Mouse (Mus musculus) neural tube, embryonic 14.5 days (tissue): ENCODE results near the gene Pkig. TPM values are rescaled to one million over a fixed set of nuclear protein-coding genes. Genes with fewer than 3 reads are reported as not detected.
A peak's percentile ranks its signal among the peaks of the same experiment; 100 is the strongest.
"Not testable (repeated sequence)": the region's sequence is repeated elsewhere in the genome, so short reads cannot be mapped to it uniquely, and the experiment has no call there.

ENCODE experiments used
- ATAC-seq: fragments of 200-750 bp; cut with Nextera tagmentation; 2 replicates; pipeline ENCODE4 v1.8.0; 2017; ENCODE audit warnings: low read depth, mild to moderate bottlenecking, moderate TSS enrichment, moderate library complexity
- H3K27ac ChIP-seq: fragments of 300-500 bp; sonication (generic); 2 replicates; pipeline ENCODE4 v1.5.1; 2014; ENCODE audit warnings: low read depth, mild to moderate bottlenecking, control low read depth, low read length, moderate library complexity, mixed read lengths
- H3K27me3 ChIP-seq: fragments of 300-500 bp; sonication (generic); 2 replicates; pipeline ENCODE4 v1.6.1; 2014; ENCODE audit warnings: low read length; ENCODE audit not compliant: control insufficient read depth, insufficient read depth
- H3K36me3 ChIP-seq: fragments of 300-500 bp; sonication (generic); 2 replicates; pipeline ENCODE4 v1.6.1; 2014; ENCODE audit warnings: low read length, mixed read lengths; ENCODE audit not compliant: control insufficient read depth, insufficient read depth
- H3K4me1 ChIP-seq: fragments of 300-500 bp; sonication (generic); 2 replicates; pipeline ENCODE4 v1.6.1; 2014; ENCODE audit warnings: low read length; ENCODE audit not compliant: control insufficient read depth, insufficient read depth
- H3K4me2 ChIP-seq: fragments of 300-500 bp; sonication (generic); 2 replicates; pipeline ENCODE4 v1.6.1; 2014; ENCODE audit warnings: mild to moderate bottlenecking, low read depth, low read length, control low read depth
- H3K4me3 ChIP-seq: fragments of 300-500 bp; sonication (generic); 2 replicates; pipeline ENCODE4 v1.5.1; 2014; ENCODE audit warnings: low read depth, low read length, control low read depth, mixed read lengths
- H3K9ac ChIP-seq: fragments of 300-500 bp; sonication (generic); replicated peaks from 2 replicates; pipeline ENCODE4 v1.6.1; 2014; ENCODE audit warnings: low read depth, mild to moderate bottlenecking, control low read depth, low read length, mixed read lengths
- H3K9me3 ChIP-seq: fragments of 300-500 bp; sonication (generic); 2 replicates; pipeline ENCODE4 v1.6.1; 2016; ENCODE audit warnings: low read length; ENCODE audit not compliant: control insufficient read depth
- WGBS: fragments of 180-500 bp; shearing (Covaris S2); extraction: QIAGEN DNeasy Blood & Tissue Kit; methylation state at CpG from one replicate; pipeline ENCODE4 v1.1.7; 2014; 5-methylcytosine and 5-hydroxymethylcytosine counted together
- polyA plus RNA-seq: library from polyadenylated mRNA; unstranded; fragments of >200 nt; fragmentation: Nextera tagmentation; extraction: Ambion mirVana; gene quantifications from 2 replicates; pipeline ENCODE4 v1.2.1, GENCODE M21; 2014

The Pkig gene
- polyA plus RNA-seq, 1 experiment from 2014 or later = 102 TPM

DNA sequence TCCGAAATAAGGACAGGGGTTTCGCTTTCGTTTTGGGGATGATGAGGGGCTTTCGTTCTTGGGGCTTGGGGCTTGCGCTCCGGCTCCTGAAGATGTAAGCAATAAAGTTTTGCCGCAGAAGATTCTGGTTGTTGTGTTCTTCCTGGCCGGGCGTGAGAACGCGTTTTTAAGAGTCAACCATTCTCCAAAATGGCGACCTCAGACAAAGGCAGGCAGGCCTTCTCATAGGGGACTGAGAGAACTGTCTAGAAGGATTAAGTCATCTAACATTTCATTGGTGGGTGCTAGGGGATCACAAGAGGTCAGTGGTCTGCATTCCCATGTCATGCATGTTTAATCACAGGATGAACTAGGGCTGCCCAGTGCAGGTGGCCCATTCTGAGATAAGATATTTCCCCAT, 2.5 kb upstream of the Pkig start:
- H3K4me3 ChIP-seq, H3K27ac ChIP-seq, H3K9me3 ChIP-seq, H3K4me2 ChIP-seq, H3K36me3 ChIP-seq, ATAC-seq, H3K27me3 ChIP-seq, H3K9ac ChIP-seq, H3K4me1 ChIP-seq: not testable (repeated sequence)
- 97% methylated on average over 6 of the region's 12 CpGs for WGBS

DNA sequence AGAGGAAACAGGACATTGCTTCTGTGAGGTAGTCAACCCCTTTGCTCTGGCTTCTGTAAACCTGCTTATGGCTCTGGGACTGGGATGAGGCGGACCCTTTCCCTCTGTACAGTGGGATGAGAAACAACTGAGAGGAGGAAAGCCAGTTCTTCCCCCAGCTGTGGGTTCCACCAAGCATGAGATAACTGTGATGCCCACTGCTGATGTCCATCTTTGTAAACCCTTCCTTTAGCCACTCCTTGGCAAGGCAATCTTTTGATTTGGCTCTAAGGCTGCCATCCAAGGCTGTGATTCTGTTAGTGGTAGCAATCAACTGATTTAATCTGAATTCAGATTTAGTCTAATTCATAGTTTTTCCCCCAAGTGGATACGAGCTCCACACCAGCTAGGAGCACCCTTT, 700 bp upstream of the Pkig start:
- Histone ChIP-seq H3K27ac (no peak overlapping the region), H3K4me1 (peaks cover 11% of the 10 kb centered on the region), H3K4me3 (no peak overlapping the region), H3K9ac (no peak overlapping the region), H3K36me3 (no peaks in the 10 kb centered on the region), H3K27me3 (no peaks in the 10 kb centered on the region), H3K4me2 (peak overlapping the region; percentile 56), H3K9me3 (no peaks in the 10 kb centered on the region)
- 86% methylated on average over 2 of the region's 2 CpGs for WGBS
- no peak for ATAC-seq

DNA sequence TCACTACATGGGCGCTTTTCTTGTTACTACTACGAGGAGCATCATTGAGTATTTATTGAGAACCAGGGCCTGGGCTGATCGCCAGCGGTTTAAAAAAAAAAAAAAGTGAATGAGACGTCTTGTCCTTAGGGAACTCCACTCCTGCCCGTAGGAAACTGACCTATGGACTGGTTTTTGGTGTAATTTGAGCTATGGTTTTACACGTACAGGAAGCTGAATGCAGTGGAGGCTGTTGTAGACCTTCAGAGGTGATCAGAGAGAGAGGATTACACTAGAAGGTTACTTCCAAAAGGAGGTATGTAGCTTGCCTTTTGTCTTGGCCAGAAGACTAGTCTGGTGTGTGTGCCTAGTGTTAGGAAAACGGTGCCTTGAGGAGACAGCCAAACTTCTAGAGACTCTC, 755 bp downstream of the Pkig start:
- WGBS = under 1% methylated on average over 8 of the region's 8 CpGs
- H3K27ac ChIP-seq = no peak overlapping the region
- no peak for ATAC-seq
- no peaks in the 10 kb centered on the region for H3K27me3 ChIP-seq
- 0 out of 2 replicates have a peak overlapping the region, but pooled peaks have one; percentile 65 for H3K9ac ChIP-seq
- H3K9me3 ChIP-seq = no peaks in the 10 kb centered on the region
- peak overlapping the region; percentile 56 for H3K4me2 ChIP-seq
- H3K4me1 ChIP-seq = peaks cover 11% of the 10 kb centered on the region
- no peaks in the 10 kb centered on the region for H3K36me3 ChIP-seq
- peak overlapping the region; percentile 77 for H3K4me3 ChIP-seq

DNA sequence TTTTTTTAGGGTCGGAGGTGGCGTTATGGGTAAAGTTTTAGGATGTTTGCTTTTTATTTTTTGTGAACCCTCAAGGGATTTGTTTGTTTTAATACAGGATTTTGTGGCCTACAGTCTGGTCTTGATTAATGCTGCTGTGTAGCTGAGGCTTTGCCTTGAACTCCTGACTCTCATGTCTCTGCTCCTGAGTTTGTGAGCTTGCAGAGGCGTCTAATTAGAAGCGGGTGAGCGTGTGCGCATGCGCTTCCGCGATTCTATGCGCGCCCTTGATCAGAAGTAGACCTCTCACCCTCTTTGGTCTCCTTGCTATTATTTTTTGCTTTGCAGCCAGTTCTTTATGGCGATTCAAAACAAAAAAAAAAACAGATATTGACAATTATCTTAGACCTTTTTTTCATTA, 1.2 kb downstream of the Pkig start:
- Histone ChIP-seq H3K36me3 (no peaks in the 10 kb centered on the region), H3K27ac (no peak overlapping the region), H3K9ac (no peak overlapping the region), H3K4me2 (peak overlapping the region; percentile 56), H3K4me3 (no peak overlapping the region), H3K4me1 (peaks cover 11% of the 10 kb centered on the region), H3K27me3 (no peaks in the 10 kb centered on the region), H3K9me3 (no peaks in the 10 kb centered on the region)
- 82% methylated on average over 12 of the region's 12 CpGs for WGBS
- no peak for ATAC-seq

DNA sequence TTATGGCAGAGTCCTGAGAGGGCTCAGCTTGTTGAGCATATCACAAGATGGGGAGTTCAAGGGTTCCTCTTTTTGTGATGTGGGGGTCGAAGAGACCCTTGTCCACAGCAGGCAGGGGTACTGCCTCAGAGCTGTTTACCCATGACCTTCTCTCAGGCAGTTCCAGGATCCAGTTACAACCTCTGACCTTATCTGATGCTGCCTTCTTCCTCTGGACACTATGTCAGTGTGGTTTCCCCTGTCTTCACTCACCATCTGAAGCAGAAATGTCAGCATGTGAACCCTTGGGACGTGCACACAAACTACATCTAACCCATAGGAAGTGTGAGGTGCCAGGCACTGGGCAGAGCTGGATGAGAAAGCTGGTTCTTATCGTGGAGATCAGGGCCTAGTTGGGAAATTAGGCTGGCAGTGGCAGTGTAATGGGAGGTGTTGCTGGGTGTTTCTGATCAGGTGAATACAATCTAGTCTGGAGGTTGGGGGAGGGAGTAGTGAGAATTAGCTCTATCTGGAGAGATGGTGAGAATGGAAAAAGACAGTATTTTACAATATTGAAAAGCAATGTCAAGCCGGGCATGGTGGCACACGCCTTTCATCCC, 2.0 kb downstream of the Pkig start:
- no peaks in the 10 kb centered on the region for H3K36me3 ChIP-seq
- WGBS = 89% methylated on average over 5 of the region's 5 CpGs
- H3K4me2 ChIP-seq = no peak overlapping the region
- H3K27ac ChIP-seq = no peak overlapping the region
- no peaks in the 10 kb centered on the region for H3K27me3 ChIP-seq
- no peak for ATAC-seq
- H3K9ac ChIP-seq = 0 out of 2 replicates have a peak overlapping the region, but pooled peaks have one; percentile 21
- no peaks in the 10 kb centered on the region for H3K9me3 ChIP-seq
- H3K4me1 ChIP-seq = peaks cover 11% of the 10 kb centered on the region
- H3K4me3 ChIP-seq = no peak overlapping the region

DNA sequence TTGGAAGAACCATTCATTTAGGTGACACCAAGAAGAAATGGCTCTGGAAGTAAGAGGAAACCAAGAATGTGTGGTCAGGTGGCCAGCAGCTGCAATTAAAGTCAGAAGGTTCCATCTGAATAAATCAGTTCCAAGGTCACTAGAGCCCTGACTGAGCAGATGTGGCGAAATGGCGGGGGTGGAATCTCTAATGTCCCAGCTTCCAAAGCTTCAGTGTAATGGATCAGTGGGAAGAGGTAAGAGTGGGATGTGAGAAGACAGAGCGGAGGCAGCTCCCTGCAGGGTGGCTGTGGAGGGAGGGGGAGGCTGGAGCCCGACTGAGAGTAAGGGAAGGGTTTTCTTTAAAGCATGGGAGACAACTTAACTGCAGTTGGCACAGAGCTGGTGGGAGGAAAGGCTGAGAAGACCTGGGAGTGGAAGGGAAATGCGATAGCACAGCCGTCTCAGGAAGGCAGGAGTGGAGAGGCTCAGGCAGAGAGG, 3.2 kb downstream of the Pkig start:
- Histone ChIP-seq H3K4me3 (no peak overlapping the region), H3K4me2 (no peak overlapping the region), H3K36me3 (no peaks in the 10 kb centered on the region), H3K27me3 (no peaks in the 10 kb centered on the region), H3K9me3 (no peaks in the 10 kb centered on the region), H3K4me1 (peaks cover 11% of the 10 kb centered on the region), H3K27ac (no peak overlapping the region), H3K9ac (no peak overlapping the region)
- no peak for ATAC-seq
- 47% methylated on average over 6 of the region's 6 CpGs for WGBS

DNA sequence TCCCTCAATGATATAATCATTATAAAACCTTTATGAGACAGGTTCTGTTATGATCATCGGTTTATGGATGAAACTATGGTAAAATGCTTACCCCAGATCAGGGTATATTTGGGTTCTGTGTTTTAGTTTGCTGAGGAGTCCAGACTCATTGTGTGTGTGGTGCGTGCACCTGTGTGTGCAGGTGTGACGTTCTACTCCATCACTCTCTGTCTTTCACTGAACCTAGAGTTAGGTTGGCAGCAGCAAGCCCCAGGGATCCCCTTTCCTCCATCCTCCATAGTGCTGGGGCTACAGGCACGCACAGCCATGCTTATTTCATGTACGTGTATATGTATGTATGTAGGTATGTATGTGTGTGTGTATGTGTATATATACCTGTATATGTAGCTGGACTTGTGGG, 3.9 kb downstream of the Pkig start:
- Histone ChIP-seq H3K9me3 (no peaks in the 10 kb centered on the region), H3K4me2 (no peak overlapping the region), H3K4me3 (no peak overlapping the region), H3K27me3 (no peaks in the 10 kb centered on the region), H3K36me3 (no peaks in the 10 kb centered on the region), H3K4me1 (peaks cover 11% of the 10 kb centered on the region), H3K27ac (no peak overlapping the region), H3K9ac (no peak overlapping the region)
- ATAC-seq = no peak
- WGBS = 94% methylated on average over 5 of the region's 5 CpGs

DNA sequence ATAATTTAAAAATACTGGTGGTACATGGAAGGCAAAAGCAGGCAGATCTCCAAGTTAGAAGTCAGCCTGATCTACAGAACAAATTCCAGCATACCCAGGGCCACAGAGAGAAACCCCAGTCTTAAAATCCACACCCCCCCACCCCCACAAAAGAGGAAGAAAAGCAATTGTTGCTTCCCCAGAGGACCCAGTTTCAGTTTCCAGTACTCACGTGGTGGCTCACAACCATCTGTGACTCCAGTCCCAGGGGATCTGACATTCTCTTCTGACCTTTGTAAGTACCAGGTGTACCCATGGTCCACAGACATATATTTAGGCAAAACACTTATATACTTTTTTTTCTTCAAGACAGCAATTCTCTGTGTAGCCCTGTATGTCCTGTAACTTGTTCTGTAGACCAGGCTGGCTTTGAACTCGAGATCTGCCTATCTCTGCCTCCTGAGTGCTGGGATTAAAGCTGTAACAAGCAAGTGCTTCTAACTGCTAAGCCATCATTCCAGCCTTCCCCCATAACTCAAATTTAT, 4.6 kb downstream of the Pkig start:
- no peak overlapping the region for H3K27ac ChIP-seq
- ATAC-seq = no peak
- H3K36me3 ChIP-seq = no peaks in the 10 kb centered on the region
- H3K9me3 ChIP-seq = no peaks in the 10 kb centered on the region
- H3K4me1 ChIP-seq = peaks cover 11% of the 10 kb centered on the region
- H3K4me3 ChIP-seq = no peak overlapping the region
- no peaks in the 10 kb centered on the region for H3K27me3 ChIP-seq
- no peak overlapping the region for H3K9ac ChIP-seq
- 61% methylated on average over 2 of the region's 2 CpGs for WGBS
- no peak overlapping the region for H3K4me2 ChIP-seq

DNA sequence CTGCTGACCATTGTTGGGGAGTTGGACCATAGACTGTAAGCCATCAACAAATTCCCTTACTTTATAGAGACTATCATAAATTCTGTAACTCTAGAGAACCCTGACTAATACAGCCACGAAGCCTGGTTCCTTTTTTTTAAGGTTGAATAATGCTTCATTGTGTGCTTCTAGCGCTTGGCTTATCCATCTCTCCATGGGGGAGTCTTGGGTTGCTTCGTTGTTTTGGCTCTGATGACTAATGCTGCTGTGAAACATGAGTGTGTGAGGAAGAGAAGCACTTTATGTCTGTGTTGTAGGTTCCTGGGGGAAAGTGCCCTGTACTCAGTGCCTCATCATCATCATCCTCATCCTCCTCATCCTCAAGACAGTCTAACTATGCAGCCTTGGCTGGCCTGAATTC, 5.7 kb downstream of the Pkig start:
- 40% methylated on average over 3 of the region's 3 CpGs for WGBS
- no peaks in the 10 kb centered on the region for H3K27me3 ChIP-seq
- ATAC-seq = no peak
- no peak overlapping the region for H3K4me2 ChIP-seq
- H3K9me3 ChIP-seq = no peaks in the 10 kb centered on the region
- no peak overlapping the region for H3K27ac ChIP-seq
- no peak overlapping the region for H3K9ac ChIP-seq
- no peak overlapping the region for H3K4me3 ChIP-seq
- H3K36me3 ChIP-seq = no peaks in the 10 kb centered on the region
- H3K4me1 ChIP-seq = peaks cover 9% of the 10 kb centered on the region
